In genomic region chr16:34573151-34573802, GRCm38 (mm10) we compare ENCODE assay signal across 7 mouse cellular contexts. TPM values are rescaled to one million over a fixed set of nuclear protein-coding genes. Genes with fewer than 3 reads are reported as not detected.
DNase-seq lines count a peak whose midpoint lies in the region; ATAC-seq and TF ChIP-seq lines count a peak whose summit lies in the region.

Gene Kalrn, minus strand, starts transcription at chr16:34573532.

- DNase-seq in heart, adult 9 months (ENCODE audit: low spot score in 2 of 2): peak; percentile 88 to 89
- peak; percentile 83 to 89 for DNase-seq in kidney, adult 8-10 months
- DNase-seq in midbrain, embryonic 14.5 days: peak; percentile 96
- peak; percentile 58 to 79 for DNase-seq in spleen, postnatal 4 days (ENCODE audit: low spot score in 2 of 2)

- H3K27me3 ChIP-seq in embryonic facial prominence, embryonic 12.5 days: no peaks in the 10 kb centered on the region; the same call in 1 of the 2 replicates
- H3K27me3 ChIP-seq in limb, embryonic 12.5 days: peaks cover 4% of the 10 kb centered on the region
- H3K27me3 ChIP-seq in midbrain, embryonic 14.5 days (ENCODE audit: control insufficient read depth, insufficient read depth, low read length): no peaks in the 10 kb centered on the region

- H3K36me3 ChIP-seq in embryonic facial prominence, embryonic 12.5 days: no peaks in the 10 kb centered on the region
- H3K36me3 ChIP-seq in limb, embryonic 12.5 days: no peaks in the 10 kb centered on the region
- H3K36me3 ChIP-seq in midbrain, embryonic 14.5 days (ENCODE audit: control insufficient read depth, insufficient read depth, low read length): no peaks in the 10 kb centered on the region

- ATAC-seq in embryonic facial prominence, embryonic 12.5 days (ENCODE audit: insufficient number of reproducible peaks, insufficient read depth, low FRiP score, low TSS enrichment): peak; percentile 91
- ATAC-seq in limb, embryonic 12.5 days (ENCODE audit: insufficient number of reproducible peaks, insufficient read depth, low FRiP score, low TSS enrichment, low read depth): peak; percentile 88
- ATAC-seq in midbrain, embryonic 14.5 days (ENCODE audit: low FRiP score, low TSS enrichment): peak; percentile 91

- peak within 1 kb of the TSS; percentile 86 for H3K4me2 ChIP-seq in embryonic facial prominence, embryonic 12.5 days (replicated peaks)
- peak within 1 kb of the TSS; percentile 93 for H3K4me2 ChIP-seq in limb, embryonic 12.5 days
- peak within 1 kb of the TSS; percentile 94 for H3K4me2 ChIP-seq in midbrain, embryonic 14.5 days (ENCODE audit: low read length)

- no peak for TF ChIP-seq POLR2A in bone marrow macrophage, adult 2 months (IDR thresholded peaks at IDR 0.05; ENCODE audit: borderline replicate concordance, low read depth, low read length)

- H3K9ac ChIP-seq in embryonic facial prominence, embryonic 12.5 days: peak within 1 kb of the TSS; percentile 95
- peak within 1 kb of the TSS; percentile 96 for H3K9ac ChIP-seq in limb, embryonic 12.5 days (replicated peaks)
- H3K9ac ChIP-seq in midbrain, embryonic 14.5 days (replicated peaks; ENCODE audit: low read length): peak within 1 kb of the TSS; percentile 98

- TF ChIP-seq CTCF in bone marrow macrophage, adult 2 months (IDR thresholded peaks at IDR 0.05; ENCODE audit: low read depth, low read length): 0 out of 2 replicates have a peak, but pooled peaks have one; percentile 22

- H3K4me3 ChIP-seq in bone marrow macrophage, adult 2 months (ENCODE audit: insufficient read depth, low read length): peak within 1 kb of the TSS; percentile 56
- peak within 1 kb of the TSS; percentile 87 for H3K4me3 ChIP-seq in embryonic facial prominence, embryonic 12.5 days
- peak within 1 kb of the TSS; percentile 86 for H3K4me3 ChIP-seq in limb, embryonic 12.5 days (replicated peaks)
- peak within 1 kb of the TSS; percentile 96 for H3K4me3 ChIP-seq in midbrain, embryonic 14.5 days (replicated peaks; ENCODE audit: low read depth, low read length)

- no peaks in the 10 kb centered on the region for H3K4me1 ChIP-seq in bone marrow macrophage, adult 2 months (ENCODE audit: control insufficient read depth, insufficient read depth, low read length)
- H3K4me1 ChIP-seq in embryonic facial prominence, embryonic 12.5 days: peaks cover 18% of the 10 kb centered on the region
- peaks cover 14% of the 10 kb centered on the region for H3K4me1 ChIP-seq in limb, embryonic 12.5 days (replicated peaks)
- H3K4me1 ChIP-seq in midbrain, embryonic 14.5 days (ENCODE audit: control insufficient read depth, insufficient read depth, low read length): peaks cover 26% of the 10 kb centered on the region

- WGBS in embryonic facial prominence, embryonic 12.5 days: under 1% methylated on average over 49 of the region's 84 CpGs
- 1% methylated on average over 32 of the region's 84 CpGs for WGBS in limb, embryonic 12.5 days
- WGBS in midbrain, embryonic 14.5 days: under 1% methylated on average over 55 of the region's 84 CpGs

- H3K9me3 ChIP-seq in embryonic facial prominence, embryonic 12.5 days: no peaks in the 10 kb centered on the region
- H3K9me3 ChIP-seq in limb, embryonic 12.5 days: no peaks in the 10 kb centered on the region
- no peaks in the 10 kb centered on the region for H3K9me3 ChIP-seq in midbrain, embryonic 14.5 days (ENCODE audit: control insufficient read depth, low read length)

- H3K27ac ChIP-seq in bone marrow macrophage, adult 2 months (ENCODE audit: insufficient read depth, low read depth, low read length): no peak within 1 kb of the TSS
- peak within 1 kb of the TSS; percentile 97 for H3K27ac ChIP-seq in embryonic facial prominence, embryonic 12.5 days
- peak within 1 kb of the TSS; percentile 94 for H3K27ac ChIP-seq in limb, embryonic 12.5 days
- H3K27ac ChIP-seq in midbrain, embryonic 14.5 days (replicated peaks; ENCODE audit: low read depth, low read length): peak within 1 kb of the TSS; percentile 100

RNA-seq across cellular contexts. Expression of gene Kalrn, which starts in this region (rescaled TPM):
- 0.24 TPM in 1 of 2 replicates, not detected in the other for polyA plus RNA-seq in bone marrow macrophage, adult 2 months (2012; ENCODE audit: insufficient read depth, insufficient read length, missing spikeins)
- polyA plus RNA-seq in embryonic facial prominence, embryonic 12.5 days (2016; fragmentation: Nextera tagmentation; extraction: Ambion mirVana): 19.2 and 20.9 TPM in 2 replicates
- polyA plus RNA-seq in limb, embryonic 12.5 days (2016; fragmentation: Nextera tagmentation; extraction: Ambion mirVana): 12.0 and 13.1 TPM in 2 replicates
- polyA plus RNA-seq in midbrain, embryonic 14.5 days (2014; fragmentation: Nextera tagmentation; extraction: Ambion mirVana): 40.1 and 44.6 TPM in 2 replicates

Comparison
In these comparisons a context has a peak if more than half of its experiments do, and no peak if none do; other contexts are left out.
1. RNA of gene Kalrn (polyA plus RNA-seq): 40.1 to 44.6 TPM in midbrain, embryonic 14.5 days, 19.2 to 20.9 TPM in embryonic facial prominence, embryonic 12.5 days and 12.0 to 13.1 TPM in limb, embryonic 12.5 days; 0.24 TPM in bone marrow macrophage, adult 2 months; every median in the first group is over 10 times any median in the second.
2. Peak in every context shown above with its lines, with median percentiles within 50 percentile points of each other: H3K4me3 ChIP-seq, ATAC-seq, H3K4me2 ChIP-seq, H3K9ac ChIP-seq and DNase-seq.